Mouse (Mus musculus): ENCODE measurements around the gene Trim2. TPM values are rescaled to one million over a fixed set of nuclear protein-coding genes. Genes with fewer than 3 reads are reported as not detected.
A peak's percentile ranks its signal among the peaks of the same experiment; 100 is the strongest.

Gene Trim2
- polyA plus RNA-seq, 1 experiment from 2014 or later = 37.7 TPM

DNA sequence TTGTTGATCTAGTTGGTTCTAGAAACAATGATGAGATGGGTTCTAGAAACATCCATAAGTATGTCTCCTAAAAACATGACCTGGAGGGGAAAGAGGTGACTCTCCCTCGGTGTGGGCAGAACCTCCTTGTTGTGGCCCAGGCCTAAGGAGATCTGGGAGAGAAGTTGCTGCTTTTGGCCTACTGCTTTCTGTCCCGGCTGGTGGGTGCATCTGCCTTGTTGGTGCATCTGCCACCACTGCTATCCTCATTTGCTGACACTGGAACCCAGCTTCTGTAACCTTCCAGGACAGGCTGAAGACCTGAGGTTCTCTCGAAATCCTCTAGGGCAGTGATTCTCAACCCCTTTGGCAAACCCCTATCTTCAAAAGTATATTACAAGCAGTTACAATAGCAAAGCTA lies 141.3 kb downstream of the Trim2 start:
- no peak overlapping the region for H3K27ac ChIP-seq (replicated peaks; ENCODE audit: low read depth, low read length)
- 90% methylated on average over 3 of the region's 3 CpGs for WGBS
- H3K9me3 ChIP-seq (replicated peaks; ENCODE audit: control insufficient read depth, low read length) = no peaks in the 10 kb centered on the region
- H3K4me1 ChIP-seq (ENCODE audit: control insufficient read depth, insufficient read depth, low read length) = no peaks in the 10 kb centered on the region
- H3K4me3 ChIP-seq (ENCODE audit: low read depth, low read length) = no peak overlapping the region
- no peak overlapping the region for H3K9ac ChIP-seq (replicated peaks; ENCODE audit: low read length)
- no peaks in the 10 kb centered on the region for H3K36me3 ChIP-seq (replicated peaks; ENCODE audit: control insufficient read depth, insufficient read depth, low read depth, low read length)
- no peak for DNase-seq (ENCODE audit: low spot score)
- H3K4me2 ChIP-seq (ENCODE audit: low read depth, low read length) = no peak overlapping the region
- ATAC-seq (replicated peaks; ENCODE audit: insufficient number of reproducible peaks, low FRiP score, low TSS enrichment, low read depth) = no peak
- H3K27me3 ChIP-seq (ENCODE audit: control insufficient read depth, insufficient read depth, low read length) = no peaks in the 10 kb centered on the region

DNA sequence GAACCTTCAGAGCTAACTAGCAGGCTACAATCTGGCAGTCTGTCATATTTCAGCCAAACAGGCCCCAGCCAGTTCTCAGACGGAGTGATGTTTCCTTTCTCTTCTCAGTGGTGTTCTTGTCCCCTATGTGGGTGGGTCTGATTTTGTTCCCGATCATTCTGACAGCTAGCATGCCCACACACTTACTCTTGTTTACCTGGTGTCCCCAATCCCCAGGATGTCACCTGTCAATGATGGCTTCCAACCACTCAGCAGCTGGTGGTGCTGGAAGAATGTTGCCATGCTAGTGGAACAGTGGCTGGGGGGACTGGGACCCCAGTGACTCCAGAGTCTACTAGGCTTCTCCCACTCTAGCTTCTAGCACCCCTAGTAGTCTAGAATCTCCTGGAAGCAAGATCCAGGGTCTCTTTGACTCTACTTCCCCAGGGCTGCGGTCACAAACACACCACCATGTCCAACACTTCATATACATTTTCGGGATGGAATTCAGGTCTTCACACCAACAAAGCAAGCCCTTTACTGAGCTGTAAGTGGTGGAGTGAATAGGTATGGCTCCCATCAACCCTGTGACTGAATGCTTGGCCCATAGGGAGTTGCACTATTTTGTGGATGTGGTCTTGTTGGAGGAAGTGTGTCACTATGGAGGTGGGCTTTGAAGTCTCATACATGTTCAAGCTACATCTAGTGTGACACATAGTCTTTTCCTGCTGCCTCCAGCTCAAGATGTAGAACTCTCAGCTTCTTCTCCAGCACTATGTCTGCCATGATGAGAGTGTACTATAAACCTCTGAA lies 148.9 kb downstream of the Trim2 start:
- Histone ChIP-seq H3K4me2 (ENCODE audit: low read depth, low read length) (no peak overlapping the region), H3K36me3 (replicated peaks; ENCODE audit: control insufficient read depth, insufficient read depth, low read depth, low read length) (no peaks in the 10 kb centered on the region), H3K4me1 (ENCODE audit: control insufficient read depth, insufficient read depth, low read length) (no peaks in the 10 kb centered on the region), H3K4me3 (ENCODE audit: low read depth, low read length) (no peak overlapping the region), H3K9ac (replicated peaks; ENCODE audit: low read length) (no peak overlapping the region), H3K9me3 (replicated peaks; ENCODE audit: control insufficient read depth, low read length) (no peaks in the 10 kb centered on the region), H3K27ac (replicated peaks; ENCODE audit: low read depth, low read length) (no peak overlapping the region), H3K27me3 (ENCODE audit: control insufficient read depth, insufficient read depth, low read length) (no peaks in the 10 kb centered on the region)
- ATAC-seq (replicated peaks; ENCODE audit: insufficient number of reproducible peaks, low FRiP score, low TSS enrichment, low read depth) (no peak), DNase-seq (ENCODE audit: low spot score) (no peak)
- WGBS = 90% methylated on average over 4 of the region's 4 CpGs

DNA sequence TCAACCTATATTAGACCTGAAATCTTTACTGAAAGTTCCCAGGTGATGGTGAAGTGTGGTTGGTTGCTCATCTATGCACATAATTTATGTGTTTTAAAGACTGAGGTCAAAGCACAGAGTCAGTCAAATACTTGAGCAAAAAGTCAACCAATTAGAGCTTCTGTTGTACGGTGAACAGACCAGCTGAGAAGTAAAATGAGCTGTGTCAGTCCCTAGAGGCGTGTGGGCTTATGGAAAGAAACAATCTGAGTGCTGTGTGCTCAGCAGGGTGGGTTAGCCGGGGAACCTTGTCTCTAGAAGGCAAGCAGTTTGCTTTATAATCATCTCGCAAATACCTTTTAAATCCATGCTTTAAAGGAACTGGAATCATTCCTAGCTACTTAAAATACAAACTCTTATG lies 149.7 kb downstream of the Trim2 start:
- Histone ChIP-seq H3K4me2 (ENCODE audit: low read depth, low read length) (no peak overlapping the region), H3K4me1 (ENCODE audit: control insufficient read depth, insufficient read depth, low read length) (no peaks in the 10 kb centered on the region), H3K9ac (replicated peaks; ENCODE audit: low read length) (no peak overlapping the region), H3K27me3 (ENCODE audit: control insufficient read depth, insufficient read depth, low read length) (no peaks in the 10 kb centered on the region), H3K4me3 (ENCODE audit: low read depth, low read length) (no peak overlapping the region), H3K27ac (replicated peaks; ENCODE audit: low read depth, low read length) (no peak overlapping the region), H3K36me3 (replicated peaks; ENCODE audit: control insufficient read depth, insufficient read depth, low read depth, low read length) (no peaks in the 10 kb centered on the region), H3K9me3 (replicated peaks; ENCODE audit: control insufficient read depth, low read length) (no peaks in the 10 kb centered on the region)
- 39% methylated on average over 4 of the region's 4 CpGs for WGBS
- no peak for ATAC-seq (replicated peaks; ENCODE audit: insufficient number of reproducible peaks, low FRiP score, low TSS enrichment, low read depth)
- peak; percentile 40 for DNase-seq (ENCODE audit: low spot score)

DNA sequence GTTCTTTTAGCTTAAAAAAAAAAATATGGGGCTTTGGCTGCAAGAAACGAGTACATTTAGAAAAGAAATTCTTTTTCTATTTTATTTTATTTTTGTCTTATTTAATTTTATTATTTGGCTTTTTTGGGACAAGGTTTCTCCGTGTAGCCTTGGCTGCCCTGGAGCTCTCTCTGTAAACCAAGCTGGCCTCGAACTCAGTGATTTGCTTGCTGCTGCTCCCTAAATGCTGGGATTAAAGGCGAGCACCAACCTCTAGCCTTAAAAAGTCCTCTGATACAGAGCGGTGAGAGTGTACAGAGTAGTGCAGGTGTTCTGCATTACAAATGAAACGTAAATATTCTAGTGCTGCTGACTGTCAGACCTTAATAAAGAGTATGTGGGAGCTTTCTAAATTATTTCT lies 150.6 kb downstream of the Trim2 start:
- DNase-seq (ENCODE audit: low spot score) (no peak), ATAC-seq (replicated peaks; ENCODE audit: insufficient number of reproducible peaks, low FRiP score, low TSS enrichment, low read depth) (no peak)
- no peak overlapping the region for H3K4me3 ChIP-seq (ENCODE audit: low read depth, low read length)
- no peak overlapping the region for H3K9ac ChIP-seq (replicated peaks; ENCODE audit: low read length)
- H3K27me3 ChIP-seq (ENCODE audit: control insufficient read depth, insufficient read depth, low read length) = no peaks in the 10 kb centered on the region
- no peak overlapping the region for H3K4me2 ChIP-seq (ENCODE audit: low read depth, low read length)
- 47% methylated on average over 6 of the region's 6 CpGs for WGBS
- no peaks in the 10 kb centered on the region for H3K4me1 ChIP-seq (ENCODE audit: control insufficient read depth, insufficient read depth, low read length)
- H3K9me3 ChIP-seq (replicated peaks; ENCODE audit: control insufficient read depth, low read length) = no peaks in the 10 kb centered on the region
- H3K27ac ChIP-seq (replicated peaks; ENCODE audit: low read depth, low read length) = no peak overlapping the region
- H3K36me3 ChIP-seq (replicated peaks; ENCODE audit: control insufficient read depth, insufficient read depth, low read depth, low read length) = no peaks in the 10 kb centered on the region

DNA sequence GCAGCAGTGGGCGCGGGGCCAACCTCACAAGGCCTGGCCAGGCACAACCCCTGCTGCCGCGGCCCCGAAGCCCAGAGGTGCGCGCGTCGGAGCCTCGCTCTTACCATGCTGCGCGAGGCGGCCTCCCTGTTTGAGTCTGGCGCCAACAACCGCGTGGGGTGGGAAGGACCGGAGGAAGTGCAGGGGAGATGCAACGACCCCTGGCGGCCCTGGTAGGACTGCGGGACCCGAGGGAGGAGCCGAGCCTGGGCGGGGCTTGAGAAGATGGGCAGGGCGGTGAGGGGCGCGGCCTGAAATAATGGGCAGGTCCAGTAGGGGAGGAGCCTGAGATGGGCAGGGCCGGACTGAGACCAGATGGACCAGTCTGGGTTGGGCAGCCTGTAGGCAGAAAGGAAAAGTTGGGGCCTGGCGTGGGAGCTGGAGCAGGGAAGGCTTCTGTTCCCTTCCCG lies 151.1 kb downstream of the Trim2 start, which contains the start of gene Mnd1:
Gene Mnd1 (minus strand): TSS at position 229 of the 449 bp plus-strand sequence.
- no peaks in the 10 kb centered on the region for H3K27me3 ChIP-seq (ENCODE audit: control insufficient read depth, insufficient read depth, low read length)
- H3K36me3 ChIP-seq (replicated peaks; ENCODE audit: control insufficient read depth, insufficient read depth, low read depth, low read length) = no peaks in the 10 kb centered on the region
- peak within 1 kb of the TSS; percentile 70 for H3K9ac ChIP-seq (replicated peaks; ENCODE audit: low read length)
- WGBS = 0% methylated on average over 29 of the region's 29 CpGs
- ATAC-seq (replicated peaks; ENCODE audit: insufficient number of reproducible peaks, low FRiP score, low TSS enrichment, low read depth) (peak; percentile 98), DNase-seq (ENCODE audit: low spot score) (peak; percentile 98)
- peak within 1 kb of the TSS; percentile 38; the same call in 1 of the 2 replicates for H3K27ac ChIP-seq (replicated peaks; ENCODE audit: low read depth, low read length)
- peak within 1 kb of the TSS; percentile 48 for H3K4me3 ChIP-seq (ENCODE audit: low read depth, low read length)
- H3K9me3 ChIP-seq (replicated peaks; ENCODE audit: control insufficient read depth, low read length) = no peaks in the 10 kb centered on the region
- H3K4me2 ChIP-seq (ENCODE audit: low read depth, low read length) = peak within 1 kb of the TSS; percentile 79
- no peaks in the 10 kb centered on the region for H3K4me1 ChIP-seq (ENCODE audit: control insufficient read depth, insufficient read depth, low read length)

DNA sequence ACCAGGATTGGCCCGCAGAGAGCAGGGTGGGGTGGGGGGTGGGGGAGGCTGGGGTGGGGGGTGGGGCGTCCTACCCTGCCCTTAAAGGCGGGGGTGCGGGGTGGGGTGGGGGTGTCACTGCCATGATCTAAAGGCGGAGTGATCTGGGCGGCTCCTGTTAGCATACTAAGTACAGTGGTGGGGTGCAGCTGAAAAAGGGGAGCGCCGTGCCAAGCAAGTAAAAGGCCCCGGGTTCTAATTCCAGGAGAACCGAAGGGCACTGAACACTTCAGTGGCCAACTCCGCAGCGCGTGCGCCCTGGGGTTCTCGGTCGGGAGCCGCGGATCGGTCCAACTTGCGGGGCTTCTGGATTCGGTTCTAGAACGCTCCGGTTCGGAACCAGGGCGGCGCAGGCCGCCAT lies 151.5 kb downstream of the Trim2 start:
- WGBS = 0% methylated on average over 27 of the region's 27 CpGs
- Histone ChIP-seq H3K36me3 (replicated peaks; ENCODE audit: control insufficient read depth, insufficient read depth, low read depth, low read length) (no peaks in the 10 kb centered on the region), H3K9ac (replicated peaks; ENCODE audit: low read length) (peak overlapping the region; percentile 70), H3K4me3 (ENCODE audit: low read depth, low read length) (peak overlapping the region; percentile 48), H3K27ac (replicated peaks; ENCODE audit: low read depth, low read length) (peak overlapping the region; percentile 38; the same call in 1 of the 2 replicates), H3K4me2 (ENCODE audit: low read depth, low read length) (peak overlapping the region; percentile 79), H3K27me3 (ENCODE audit: control insufficient read depth, insufficient read depth, low read length) (no peaks in the 10 kb centered on the region), H3K4me1 (ENCODE audit: control insufficient read depth, insufficient read depth, low read length) (no peaks in the 10 kb centered on the region), H3K9me3 (replicated peaks; ENCODE audit: control insufficient read depth, low read length) (no peaks in the 10 kb centered on the region)
- peak; percentile 67 for DNase-seq (ENCODE audit: low spot score)
- no peak; the same call in 1 of the 2 replicates for ATAC-seq (replicated peaks; ENCODE audit: insufficient number of reproducible peaks, low FRiP score, low TSS enrichment, low read depth)

DNA sequence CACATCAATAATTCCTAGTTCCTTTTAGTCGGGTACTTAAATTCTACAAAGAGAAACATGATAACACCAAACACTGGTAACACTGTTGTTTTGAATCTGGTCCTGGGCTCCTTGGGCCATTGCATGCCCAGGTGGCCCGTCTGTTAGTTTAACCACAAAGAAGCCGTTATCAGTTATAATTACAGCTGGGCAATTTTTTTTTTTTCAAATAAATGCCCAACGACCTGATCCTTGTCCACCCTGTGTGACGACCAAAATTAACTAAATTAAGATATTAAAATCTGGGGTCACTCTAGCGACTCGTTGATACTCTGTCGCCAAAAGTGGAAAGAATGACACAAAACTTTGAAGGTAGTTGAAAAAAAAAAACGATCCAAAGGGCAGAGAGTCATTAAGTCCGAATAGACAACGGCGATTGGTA lies 151.9 kb downstream of the Trim2 start:
- no peaks in the 10 kb centered on the region for H3K27me3 ChIP-seq (ENCODE audit: control insufficient read depth, insufficient read depth, low read length)
- no peaks in the 10 kb centered on the region for H3K9me3 ChIP-seq (replicated peaks; ENCODE audit: control insufficient read depth, low read length)
- DNase-seq (ENCODE audit: low spot score) (peak; percentile 15), ATAC-seq (replicated peaks; ENCODE audit: insufficient number of reproducible peaks, low FRiP score, low TSS enrichment, low read depth) (no peak)
- 7% methylated on average over 12 of the region's 12 CpGs for WGBS
- no peaks in the 10 kb centered on the region for H3K4me1 ChIP-seq (ENCODE audit: control insufficient read depth, insufficient read depth, low read length)
- H3K4me3 ChIP-seq (ENCODE audit: low read depth, low read length) = peak overlapping the region; percentile 48
- H3K4me2 ChIP-seq (ENCODE audit: low read depth, low read length) = peak overlapping the region; percentile 79
- H3K9ac ChIP-seq (replicated peaks; ENCODE audit: low read length) = no peak overlapping the region
- no peaks in the 10 kb centered on the region for H3K36me3 ChIP-seq (replicated peaks; ENCODE audit: control insufficient read depth, insufficient read depth, low read depth, low read length)
- no peak overlapping the region for H3K27ac ChIP-seq (replicated peaks; ENCODE audit: low read depth, low read length)

DNA sequence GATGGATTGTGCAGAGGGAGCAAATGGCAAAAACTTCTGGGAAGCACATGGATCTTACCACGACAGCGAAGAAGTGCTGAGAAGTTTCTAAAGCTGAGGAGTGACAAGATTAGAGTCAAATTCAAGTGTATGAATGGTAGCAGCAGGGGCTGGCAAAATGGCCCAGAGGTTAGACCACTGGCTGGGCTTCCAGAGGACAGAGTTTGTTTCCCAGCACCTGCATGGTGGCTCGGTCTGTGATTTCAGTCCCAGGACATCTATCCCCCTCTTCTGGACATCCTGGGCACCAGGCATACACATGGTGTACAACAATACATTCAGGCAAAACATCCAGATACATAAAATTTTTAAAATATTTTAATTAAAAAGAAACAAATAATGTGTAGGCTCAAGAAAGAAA lies 156.8 kb downstream of the Trim2 start:
- DNase-seq (ENCODE audit: low spot score) (no peak), ATAC-seq (replicated peaks; ENCODE audit: insufficient number of reproducible peaks, low FRiP score, low TSS enrichment, low read depth) (no peak)
- H3K9me3 ChIP-seq (replicated peaks; ENCODE audit: control insufficient read depth, low read length) = no peaks in the 10 kb centered on the region
- H3K36me3 ChIP-seq (replicated peaks; ENCODE audit: control insufficient read depth, insufficient read depth, low read depth, low read length) = no peaks in the 10 kb centered on the region
- H3K4me1 ChIP-seq (ENCODE audit: control insufficient read depth, insufficient read depth, low read length) = no peaks in the 10 kb centered on the region
- no peaks in the 10 kb centered on the region for H3K27me3 ChIP-seq (ENCODE audit: control insufficient read depth, insufficient read depth, low read length)
- H3K4me2 ChIP-seq (ENCODE audit: low read depth, low read length) = no peak overlapping the region
- WGBS = 98% methylated on average over 3 of the region's 3 CpGs
- no peak overlapping the region for H3K4me3 ChIP-seq (ENCODE audit: low read depth, low read length)
- no peak overlapping the region for H3K9ac ChIP-seq (replicated peaks; ENCODE audit: low read length)
- no peak overlapping the region for H3K27ac ChIP-seq (replicated peaks; ENCODE audit: low read depth, low read length)
